Mouse (Mus musculus) common myeloid progenitor, adult 5-6 weeks (primary cell): Measurements from ENCODE around the gene Adamts16. TPM values are rescaled to one million over a fixed set of nuclear protein-coding genes. Genes with fewer than 3 reads are reported as not detected.

Experiments used
- ATAC-seq: replicated peaks from 2 replicates; pipeline ENCODE4 v1.8.0; 2016; ENCODE audit warnings: low read depth, mild to moderate bottlenecking, moderate TSS enrichment, inconsistent platforms; ENCODE audit not compliant: poor library complexity, severe bottlenecking
- total RNA-seq: library from RNA; stranded (forward); fragments of 200-1000, 187-1606 nt; gene quantifications from 2 replicates; pipeline ENCODE4 v1.2.3, GENCODE M21; 2017

Adamts16 gene
- total RNA-seq, 1 experiment from 2014 or later, result not detected

GRCm38 (mm10) chr13:70771100-70771499 lies 70.5 kb downstream of the Adamts16 start:
- ATAC-seq, result no peak

GRCm38 (mm10) chr13:70769156-70769555 lies 72.5 kb downstream of the Adamts16 start:
- ATAC-seq, result no peak

GRCm38 (mm10) chr13:70767462-70767861 lies 74.1 kb downstream of the Adamts16 start:
- ATAC-seq, result no peak

- no peak for ATAC-seq
These were observed 76.9 kb downstream of the Adamts16 start for GRCm38 (mm10) chr13:70764682-70765081.

- no peak for ATAC-seq
These were observed 79.0 kb downstream of the Adamts16 start for GRCm38 (mm10) chr13:70762586-70762985.

GRCm38 (mm10) chr13:70761312-70761711 lies 80.3 kb downstream of the Adamts16 start:
- ATAC-seq, result no peak

GRCm38 (mm10) chr13:70760186-70760585 lies 81.4 kb downstream of the Adamts16 start:
- no peak for ATAC-seq

- ATAC-seq, result no peak
These were observed 95.2 kb downstream of the Adamts16 start for GRCm38 (mm10) chr13:70746294-70747008.

GRCm38 (mm10) chr13:70744416-70745038 lies 97.1 kb downstream of the Adamts16 start:
- no peak for ATAC-seq

- no peak for ATAC-seq
These were observed 98.9 kb downstream of the Adamts16 start for GRCm38 (mm10) chr13:70742693-70743092.

- ATAC-seq, result no peak
These were observed 101.0 kb downstream of the Adamts16 start for GRCm38 (mm10) chr13:70740281-70741240.

- ATAC-seq, result no peak
These were observed 102.8 kb downstream of the Adamts16 start for GRCm38 (mm10) chr13:70738781-70739180.

- no peak for ATAC-seq
These were observed 105.2 kb downstream of the Adamts16 start for GRCm38 (mm10) chr13:70736409-70736808.

GRCm38 (mm10) chr13:70734640-70735039 lies 107.0 kb downstream of the Adamts16 start:
- ATAC-seq, result no peak

- no peak for ATAC-seq
These were observed 107.7 kb downstream of the Adamts16 start for GRCm38 (mm10) chr13:70733911-70734310.

- no peak for ATAC-seq
These were observed 108.4 kb downstream of the Adamts16 start for GRCm38 (mm10) chr13:70733206-70733605.

- ATAC-seq, result no peak
These were observed 108.8 kb downstream of the Adamts16 start for GRCm38 (mm10) chr13:70732781-70733180.

GRCm38 (mm10) chr13:70731349-70731748 lies 110.3 kb downstream of the Adamts16 start:
- no peak for ATAC-seq

GRCm38 (mm10) chr13:70729996-70730395 lies 111.6 kb downstream of the Adamts16 start:
- ATAC-seq, result no peak

- no peak for ATAC-seq
These were observed 115.4 kb downstream of the Adamts16 start for GRCm38 (mm10) chr13:70726249-70726648.

- no peak for ATAC-seq
These were observed 117.0 kb downstream of the Adamts16 start for GRCm38 (mm10) chr13:70724635-70725034.
